Mouse (Mus musculus): ENCODE measurements around the gene Agr2. TPM values are rescaled to one million over a fixed set of nuclear protein-coding genes. Genes with fewer than 3 reads are reported as not detected.

Agr2 gene
- polyA plus RNA-seq, 1 experiment from 2014 or later, result not detected

DNA sequence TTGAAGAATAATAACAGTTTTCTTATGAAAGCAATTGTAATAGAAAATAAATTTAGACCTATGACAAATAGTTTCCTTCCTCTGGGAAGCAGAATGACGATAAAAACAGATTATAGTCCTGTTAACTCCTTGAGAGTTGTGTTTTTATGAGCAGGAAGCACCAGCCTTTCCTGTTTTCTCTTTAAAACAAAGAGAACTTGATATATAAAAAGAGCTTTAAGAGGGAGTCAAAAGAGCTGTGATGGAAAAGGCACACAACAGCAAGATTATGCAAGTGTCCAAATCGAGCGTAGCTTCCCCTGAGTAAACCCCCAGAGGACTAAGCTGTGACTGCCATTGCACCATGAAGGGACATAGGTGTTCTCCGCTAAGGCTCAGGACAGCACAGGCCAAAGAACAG is 39.7 kb downstream of the Agr2 start:
- H3K4me3 ChIP-seq (ENCODE audit: low read depth, low read length), result no peak overlapping the region
- no peak for ATAC-seq (ENCODE audit: low FRiP score)
- H3K27ac ChIP-seq (ENCODE audit: low read depth, low read length), result no peak overlapping the region
- H3K36me3 ChIP-seq (ENCODE audit: control insufficient read depth, insufficient read depth, low read length), result no peaks in the 10 kb centered on the region
- H3K9ac ChIP-seq (ENCODE audit: low read length), result no peak overlapping the region
- H3K27me3 ChIP-seq (ENCODE audit: control insufficient read depth, insufficient read depth, low read length), result no peaks in the 10 kb centered on the region
- H3K4me2 ChIP-seq, result no peak overlapping the region
- DNase-seq (ENCODE audit: low spot score, missing footprints), result peak; percentile 37
- WGBS, result 89% methylated on average over 4 of the region's 4 CpGs
- no peaks in the 10 kb centered on the region for H3K4me1 ChIP-seq (ENCODE audit: control insufficient read depth, insufficient read depth, low read length)
- H3K9me3 ChIP-seq (ENCODE audit: control insufficient read depth, low read length), result no peaks in the 10 kb centered on the region

DNA sequence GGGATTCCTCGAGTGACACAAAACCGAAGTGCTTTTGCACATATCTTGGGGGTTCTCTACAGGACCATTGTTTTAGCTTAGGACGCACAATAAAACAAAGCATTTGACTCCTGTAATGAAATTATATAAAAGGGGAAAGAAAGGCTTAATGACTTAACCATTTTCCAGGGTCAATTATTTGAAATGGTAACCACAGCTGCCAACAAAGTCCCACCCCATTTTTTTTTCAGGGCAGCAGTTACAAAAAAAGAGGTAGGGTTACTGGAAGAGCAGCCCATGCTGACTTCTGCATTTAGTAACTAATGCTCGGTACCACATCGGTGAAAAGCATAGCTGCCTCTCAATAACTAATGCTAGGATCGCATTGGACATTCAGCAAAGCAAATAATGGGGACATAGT is 42.8 kb downstream of the Agr2 start:
- no peaks in the 10 kb centered on the region for H3K27me3 ChIP-seq (ENCODE audit: control insufficient read depth, insufficient read depth, low read length)

DNA sequence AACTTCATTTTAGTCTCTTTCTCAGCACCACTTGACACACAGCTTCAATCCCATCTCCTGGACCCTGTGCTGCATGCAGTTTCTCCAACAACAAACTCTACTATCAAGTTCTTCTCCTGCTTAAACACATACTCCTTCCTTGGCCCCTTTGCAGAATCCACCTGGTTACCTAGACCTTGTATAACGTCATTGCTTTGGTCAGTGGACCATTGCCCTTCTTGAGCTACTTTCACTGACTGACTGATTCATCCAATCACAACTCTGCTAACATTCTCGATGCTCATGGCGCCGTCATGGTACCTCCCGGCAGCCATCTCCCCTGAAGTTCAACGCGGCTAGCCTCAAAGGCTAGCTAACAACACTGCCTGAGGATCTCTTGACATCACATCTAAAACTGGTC is 43.4 kb downstream of the Agr2 start:
- WGBS, result 91% methylated on average over 7 of the region's 7 CpGs
- Histone ChIP-seq H3K4me3 (ENCODE audit: low read depth, low read length) (no peak overlapping the region), H3K27ac (ENCODE audit: low read depth, low read length) (no peak overlapping the region), H3K27me3 (ENCODE audit: control insufficient read depth, insufficient read depth, low read length) (no peaks in the 10 kb centered on the region), H3K9ac (ENCODE audit: low read length) (no peak overlapping the region), H3K4me2 (no peak overlapping the region), H3K36me3 (ENCODE audit: control insufficient read depth, insufficient read depth, low read length) (no peaks in the 10 kb centered on the region), H3K4me1 (ENCODE audit: control insufficient read depth, insufficient read depth, low read length) (peaks cover 5% of the 10 kb centered on the region), H3K9me3 (ENCODE audit: control insufficient read depth, low read length) (no peaks in the 10 kb centered on the region)
- ATAC-seq (ENCODE audit: low FRiP score), result no peak
- DNase-seq (ENCODE audit: low spot score, missing footprints), result peak; percentile 59

More for the DNA sequence above, 42.8 kb downstream of the Agr2 start:
- H3K36me3 ChIP-seq (ENCODE audit: control insufficient read depth, insufficient read depth, low read length), result no peaks in the 10 kb centered on the region
- ATAC-seq (ENCODE audit: low FRiP score) (no peak), DNase-seq (ENCODE audit: low spot score, missing footprints) (peak; percentile 53)
- no peak overlapping the region for H3K4me2 ChIP-seq
- H3K4me3 ChIP-seq (ENCODE audit: low read depth, low read length), result no peak overlapping the region
- H3K27ac ChIP-seq (ENCODE audit: low read depth, low read length), result no peak overlapping the region
- no peak overlapping the region for H3K9ac ChIP-seq (ENCODE audit: low read length)
- H3K9me3 ChIP-seq (ENCODE audit: control insufficient read depth, low read length), result no peaks in the 10 kb centered on the region
- H3K4me1 ChIP-seq (ENCODE audit: control insufficient read depth, insufficient read depth, low read length), result no peaks in the 10 kb centered on the region; the same call in 1 of the 2 replicates
- WGBS, result 93% methylated on average over 6 of the region's 6 CpGs

DNA sequence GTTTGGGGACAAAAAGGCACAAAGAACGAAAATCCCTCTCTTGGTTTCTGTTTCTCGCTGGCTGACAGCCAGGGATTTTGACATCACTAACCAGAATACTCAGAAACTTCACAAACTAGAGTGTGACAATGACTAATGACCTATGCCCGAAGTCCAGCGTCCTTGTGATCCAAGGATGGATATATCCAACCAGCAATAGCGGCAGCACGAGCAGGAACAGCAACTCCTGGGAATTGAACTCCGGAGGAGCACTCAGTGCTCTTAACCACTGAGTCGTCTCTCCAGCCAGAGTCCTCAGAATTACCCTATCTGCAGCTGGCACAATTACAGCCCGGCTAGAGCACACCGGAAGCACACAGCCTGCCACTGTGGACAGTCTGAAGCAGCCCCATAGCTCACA is 44.1 kb downstream of the Agr2 start:
- Histone ChIP-seq H3K27ac (ENCODE audit: low read depth, low read length) (no peak overlapping the region), H3K4me1 (ENCODE audit: control insufficient read depth, insufficient read depth, low read length) (peaks cover 7% of the 10 kb centered on the region), H3K27me3 (ENCODE audit: control insufficient read depth, insufficient read depth, low read length) (no peaks in the 10 kb centered on the region), H3K9me3 (ENCODE audit: control insufficient read depth, low read length) (no peaks in the 10 kb centered on the region), H3K36me3 (ENCODE audit: control insufficient read depth, insufficient read depth, low read length) (no peaks in the 10 kb centered on the region), H3K9ac (ENCODE audit: low read length) (no peak overlapping the region), H3K4me3 (ENCODE audit: low read depth, low read length) (no peak overlapping the region), H3K4me2 (no peak overlapping the region)
- 95% methylated on average over 10 of the region's 10 CpGs for WGBS
- DNase-seq (ENCODE audit: low spot score, missing footprints), result peak; percentile 65
- ATAC-seq (ENCODE audit: low FRiP score), result no peak

DNA sequence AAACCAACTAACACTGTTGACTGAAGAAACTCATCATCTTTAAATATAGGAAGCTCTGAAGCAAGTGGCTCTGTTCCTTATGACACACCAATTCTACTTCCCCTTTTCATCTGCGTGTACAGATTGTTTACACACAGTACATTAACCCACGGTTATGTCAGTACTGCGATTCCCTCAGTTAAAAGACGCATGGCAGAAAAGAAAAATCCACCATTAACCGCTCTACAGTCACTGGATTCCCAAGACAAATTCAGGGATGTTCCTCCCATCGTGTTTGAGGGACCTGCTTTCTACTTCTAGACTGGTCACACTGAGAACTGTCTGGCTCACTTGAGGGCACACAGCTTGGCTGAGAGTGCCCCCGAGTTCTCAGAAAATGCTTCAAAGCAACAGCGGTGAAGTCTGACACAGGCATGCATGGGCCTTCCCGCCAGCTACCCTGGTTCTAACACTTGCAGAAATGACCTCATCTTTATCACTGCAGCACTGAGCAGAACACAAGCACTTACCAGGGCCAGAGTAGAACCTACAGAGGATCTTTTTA is 46.9 kb downstream of the Agr2 start:
- no peak overlapping the region for H3K4me3 ChIP-seq (ENCODE audit: low read depth, low read length)
- 0 out of 2 replicates have a peak overlapping the region, but pooled peaks have one; percentile 25 for H3K9ac ChIP-seq (ENCODE audit: low read length)
- WGBS, result 87% methylated on average over 9 of the region's 9 CpGs
- H3K27me3 ChIP-seq (ENCODE audit: control insufficient read depth, insufficient read depth, low read length), result no peaks in the 10 kb centered on the region
- DNase-seq (ENCODE audit: low spot score, missing footprints), result peak; percentile 69
- no peaks in the 10 kb centered on the region for H3K9me3 ChIP-seq (ENCODE audit: control insufficient read depth, low read length)
- no peaks in the 10 kb centered on the region for H3K36me3 ChIP-seq (ENCODE audit: control insufficient read depth, insufficient read depth, low read length)
- no peak overlapping the region for H3K4me2 ChIP-seq
- no peak overlapping the region for H3K27ac ChIP-seq (ENCODE audit: low read depth, low read length)
- H3K4me1 ChIP-seq (ENCODE audit: control insufficient read depth, insufficient read depth, low read length), result peaks cover 7% of the 10 kb centered on the region
- ATAC-seq (ENCODE audit: low FRiP score), result no peak

DNA sequence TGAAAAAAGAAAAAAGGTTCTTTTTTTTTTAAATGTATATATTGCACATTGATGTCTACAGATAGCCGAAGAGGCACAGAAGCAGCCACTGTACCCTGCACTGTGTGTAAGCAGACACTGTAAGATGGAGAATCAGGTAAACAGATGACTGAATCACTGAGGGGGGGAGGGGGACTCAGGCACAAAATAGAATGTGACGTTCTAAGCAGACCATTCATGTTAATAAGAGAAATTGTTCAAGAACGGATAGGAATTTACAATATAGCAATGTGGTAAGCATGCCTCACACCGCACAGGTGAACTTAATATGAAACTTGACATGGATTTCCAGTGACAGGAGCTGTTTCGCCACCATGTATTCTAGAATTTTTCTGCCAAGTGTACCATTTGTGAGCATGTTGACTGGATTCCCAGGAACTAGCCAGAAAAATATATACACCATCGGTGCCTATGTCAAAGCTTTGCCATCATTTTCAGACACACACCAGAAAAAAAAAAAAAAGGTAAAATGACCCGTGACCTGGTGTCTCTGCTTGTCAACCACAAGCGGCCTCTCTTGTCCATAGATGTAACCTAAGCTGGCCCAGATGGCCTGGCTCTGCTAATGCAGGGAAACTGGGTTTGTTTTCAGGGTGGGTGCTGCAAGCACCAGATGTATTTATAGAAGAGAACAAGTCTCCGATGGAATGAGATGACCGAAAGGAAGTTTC is 48.0 kb downstream of the Agr2 start:
- DNase-seq (ENCODE audit: low spot score, missing footprints), result peak; percentile 86
- Histone ChIP-seq H3K4me3 (ENCODE audit: low read depth, low read length) (peak overlapping the region; percentile 96), H3K27ac (ENCODE audit: low read depth, low read length) (no peak overlapping the region), H3K9me3 (ENCODE audit: control insufficient read depth, low read length) (no peaks in the 10 kb centered on the region), H3K36me3 (ENCODE audit: control insufficient read depth, insufficient read depth, low read length) (no peaks in the 10 kb centered on the region), H3K4me1 (ENCODE audit: control insufficient read depth, insufficient read depth, low read length) (peaks cover 7% of the 10 kb centered on the region), H3K4me2 (peak overlapping the region; percentile 58), H3K9ac (ENCODE audit: low read length) (peak overlapping the region; percentile 98; the same call in 1 of the 2 replicates), H3K27me3 (ENCODE audit: control insufficient read depth, insufficient read depth, low read length) (no peaks in the 10 kb centered on the region)
- 60% methylated on average over 10 of the region's 10 CpGs for WGBS
- no peak for ATAC-seq (ENCODE audit: low FRiP score)

DNA sequence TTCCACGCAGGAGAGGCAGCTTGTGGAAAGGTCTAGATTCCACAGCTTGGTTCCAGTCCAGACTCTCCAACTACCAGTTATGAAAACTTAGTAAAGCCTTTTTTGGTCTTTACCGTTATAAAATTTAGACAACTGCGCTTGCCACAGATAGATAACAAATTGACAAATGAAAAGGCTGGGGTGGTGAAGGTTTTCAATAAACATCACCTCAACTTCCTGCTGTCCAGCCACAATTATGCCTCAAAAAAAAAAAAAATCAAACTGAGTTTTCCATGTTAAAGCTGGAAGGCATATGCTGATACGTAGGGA is 48.5 kb downstream of the Agr2 start:
- Histone ChIP-seq H3K9me3 (ENCODE audit: control insufficient read depth, low read length) (no peaks in the 10 kb centered on the region), H3K4me3 (ENCODE audit: low read depth, low read length) (peak overlapping the region; percentile 96), H3K4me2 (peak overlapping the region; percentile 58), H3K9ac (ENCODE audit: low read length) (peak overlapping the region; percentile 98), H3K4me1 (ENCODE audit: control insufficient read depth, insufficient read depth, low read length) (peaks cover 7% of the 10 kb centered on the region), H3K27me3 (ENCODE audit: control insufficient read depth, insufficient read depth, low read length) (no peaks in the 10 kb centered on the region), H3K27ac (ENCODE audit: low read depth, low read length) (no peak overlapping the region), H3K36me3 (ENCODE audit: control insufficient read depth, insufficient read depth, low read length) (no peaks in the 10 kb centered on the region)
- DNase-seq (ENCODE audit: low spot score, missing footprints), result no peak
- no peak for ATAC-seq (ENCODE audit: low FRiP score)
- 55% methylated on average over 4 of the region's 4 CpGs for WGBS

DNA sequence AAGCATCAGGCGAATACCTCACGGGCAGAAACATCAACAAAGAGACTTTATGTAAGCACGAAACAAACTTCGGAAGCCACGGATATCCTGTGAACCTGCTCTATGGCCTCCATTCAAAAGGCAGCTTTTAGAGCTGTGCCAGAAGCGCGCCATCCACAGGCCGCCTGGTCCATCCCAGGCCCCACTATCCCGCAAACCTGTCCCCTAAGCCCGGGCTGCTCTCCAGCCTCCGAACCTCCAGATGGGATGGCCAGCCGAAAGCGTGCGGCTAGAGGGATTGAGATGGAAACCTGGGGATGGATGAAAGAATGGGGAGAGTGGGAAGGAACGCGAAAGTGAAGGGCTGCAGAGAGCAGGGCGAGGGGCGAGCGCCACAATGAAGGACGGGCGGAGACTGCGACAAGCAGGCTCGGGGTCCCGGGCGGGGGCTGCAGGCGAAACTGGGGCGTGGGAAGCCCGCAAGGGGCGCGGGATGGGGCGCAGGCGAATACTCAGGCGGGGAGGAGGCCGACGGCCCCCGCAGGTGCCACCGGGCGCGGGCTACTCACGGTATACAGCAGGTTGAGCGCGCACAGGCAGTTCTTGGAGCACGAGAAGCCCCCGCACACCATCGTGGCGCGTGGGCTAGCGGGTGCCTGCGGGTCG is 49.1 kb downstream of the Agr2 start:
- DNase-seq (ENCODE audit: low spot score, missing footprints), result peak; percentile 97
- no peaks in the 10 kb centered on the region for H3K36me3 ChIP-seq (ENCODE audit: control insufficient read depth, insufficient read depth, low read length)
- H3K9ac ChIP-seq (ENCODE audit: low read length), result peak overlapping the region; percentile 98
- H3K4me2 ChIP-seq, result peak overlapping the region; percentile 58
- under 1% methylated on average over 47 of the region's 50 CpGs for WGBS
- peak overlapping the region; percentile 96 for H3K4me3 ChIP-seq (ENCODE audit: low read depth, low read length)
- peak; percentile 76 for ATAC-seq (ENCODE audit: low FRiP score)
- H3K4me1 ChIP-seq (ENCODE audit: control insufficient read depth, insufficient read depth, low read length), result peaks cover 7% of the 10 kb centered on the region
- peak overlapping the region; percentile 71 for H3K27ac ChIP-seq (ENCODE audit: low read depth, low read length)
- no peaks in the 10 kb centered on the region for H3K9me3 ChIP-seq (ENCODE audit: control insufficient read depth, low read length)
- H3K27me3 ChIP-seq (ENCODE audit: control insufficient read depth, insufficient read depth, low read length), result no peaks in the 10 kb centered on the region

DNA sequence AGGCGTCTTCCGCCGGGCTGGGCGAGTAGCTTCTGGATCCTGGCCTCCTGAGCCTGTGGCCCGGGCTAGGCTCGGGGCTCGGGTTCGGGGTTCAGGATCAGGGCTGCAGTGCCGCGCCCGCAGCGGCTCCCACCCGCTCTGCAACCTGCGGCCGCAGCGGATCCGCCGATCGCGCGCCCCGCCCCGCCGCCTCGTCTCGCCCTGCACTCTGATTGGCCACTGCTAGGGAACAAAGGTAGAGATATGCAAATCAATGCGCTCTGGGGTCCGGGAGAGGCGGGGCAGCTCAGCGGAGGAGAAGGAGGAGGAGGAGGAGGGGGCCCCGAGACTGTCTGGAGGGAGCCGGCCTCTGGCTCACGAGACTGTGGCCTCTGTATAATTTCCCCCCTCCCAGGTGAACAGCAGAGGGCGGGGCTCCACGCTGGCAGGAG is 49.7 kb downstream of the Agr2 start, which contains the start of gene Tspan13:
Gene Tspan13, minus strand, starts transcription at position 153 of the 431 bp plus-strand sequence.
- WGBS, result under 1% methylated on average over 35 of the region's 35 CpGs
- Histone ChIP-seq H3K27me3 (ENCODE audit: control insufficient read depth, insufficient read depth, low read length) (no peaks in the 10 kb centered on the region), H3K36me3 (ENCODE audit: control insufficient read depth, insufficient read depth, low read length) (no peaks in the 10 kb centered on the region), H3K4me3 (ENCODE audit: low read depth, low read length) (peak within 1 kb of the TSS; percentile 96), H3K9ac (ENCODE audit: low read length) (peak within 1 kb of the TSS; percentile 98), H3K27ac (ENCODE audit: low read depth, low read length) (peak within 1 kb of the TSS; percentile 71), H3K9me3 (ENCODE audit: control insufficient read depth, low read length) (no peaks in the 10 kb centered on the region), H3K4me2 (peak within 1 kb of the TSS; percentile 58), H3K4me1 (ENCODE audit: control insufficient read depth, insufficient read depth, low read length) (peaks cover 7% of the 10 kb centered on the region)
- ATAC-seq (ENCODE audit: low FRiP score), result peak; percentile 99
- DNase-seq (ENCODE audit: low spot score, missing footprints), result peak; percentile 98

Data from midbrain, embryonic 11.5 days (tissue).